Comparison of ENCODE assay signal across 9 mouse cellular contexts in the genomic region with DNA sequence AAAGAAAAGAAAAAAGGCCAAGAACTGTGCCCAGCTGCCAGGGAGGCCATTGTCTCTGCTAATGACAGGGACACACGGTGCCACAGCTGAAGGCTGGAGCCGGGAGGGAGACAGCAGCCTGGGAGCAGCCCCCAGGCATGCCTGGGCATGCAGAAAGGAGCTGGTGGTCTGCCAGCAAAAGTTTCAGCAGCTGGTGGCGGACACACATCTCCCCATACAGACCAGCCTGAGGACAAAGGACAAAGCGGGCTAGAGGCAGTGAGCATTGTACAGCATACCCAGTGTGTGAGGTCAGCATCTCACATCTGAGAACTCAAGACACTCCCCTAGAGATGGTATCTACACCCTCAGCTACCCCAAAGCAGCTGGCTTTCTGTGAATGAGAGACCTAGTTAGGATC. TPM values are rescaled to one million over a fixed set of nuclear protein-coding genes. Genes with fewer than 3 reads are reported as not detected.
A peak's percentile ranks its signal among the peaks of the same experiment; 100 is the strongest.
DNase-seq lines count a peak whose midpoint lies in the region; ATAC-seq and TF ChIP-seq lines count a peak whose summit lies in the region.
"Had no signal": no experiment of that assay in that cellular context is flagged by ENCODE, and none has a peak within 500 bp of the region (broad histone marks: within the 10 kb centered on the region; RNA-seq: fewer than 3 reads in every experiment).

No protein-coding gene starts in this region.

- no peaks in the 10 kb centered on the region for H3K9me3 ChIP-seq in G1E (replicated peaks)
- no peaks in the 10 kb centered on the region for H3K9me3 ChIP-seq in forebrain, embryonic 10.5 days
- H3K9me3 ChIP-seq in midbrain, embryonic 14.5 days (ENCODE audit: control insufficient read depth, low read length): no peaks in the 10 kb centered on the region
- H3K9me3 ChIP-seq: embryonic facial prominence, embryonic 13.5 days had no signal

- peaks cover 82% of the 10 kb centered on the region for H3K36me3 ChIP-seq in G1E (replicated peaks)
- H3K36me3 ChIP-seq in forebrain, embryonic 10.5 days (replicated peaks): 0 out of 2 replicates have a peak, but pooled peaks cover 5% of the 10 kb centered on the region
- 0 out of 2 replicates have a peak, but pooled peaks cover 8% of the 10 kb centered on the region for H3K36me3 ChIP-seq in midbrain, embryonic 14.5 days (ENCODE audit: control insufficient read depth, insufficient read depth, low read length)
- H3K36me3 ChIP-seq: embryonic facial prominence, embryonic 13.5 days had no signal

- peaks cover 27% of the 10 kb centered on the region for H3K4me1 ChIP-seq in G1E (ENCODE audit: insufficient read depth, low read depth, low read length)
- H3K4me1 ChIP-seq in forebrain, embryonic 10.5 days: peaks cover 27% of the 10 kb centered on the region
- H3K4me1 ChIP-seq in midbrain, embryonic 14.5 days (ENCODE audit: control insufficient read depth, insufficient read depth, low read length): peaks cover 13% of the 10 kb centered on the region; the same call in 1 of the 2 replicates

- no peaks in the 10 kb centered on the region for H3K27me3 ChIP-seq in G1E (ENCODE audit: insufficient read depth, low read length)
- no peaks in the 10 kb centered on the region for H3K27me3 ChIP-seq in forebrain, embryonic 10.5 days (ENCODE audit: poor library complexity, severe bottlenecking)
- no peaks in the 10 kb centered on the region for H3K27me3 ChIP-seq in midbrain, embryonic 14.5 days (ENCODE audit: control insufficient read depth, insufficient read depth, low read length)
- H3K27me3 ChIP-seq: embryonic facial prominence, embryonic 13.5 days had no signal

- no peak for TF ChIP-seq CTCF in G1E (IDR thresholded peaks at IDR 0.05; ENCODE audit: low read depth, low read length)

- no peak for ATAC-seq in G1E (ENCODE audit: extremely low read depth, insufficient number of reproducible peaks, low FRiP score, poor library complexity, severe bottlenecking)
- peak; percentile 57 for ATAC-seq in midbrain, embryonic 14.5 days (ENCODE audit: low FRiP score, low TSS enrichment)

- H3K4me3 ChIP-seq in G1E (ENCODE audit: low read depth, low read length): no peak overlapping the region; the same call in 1 of the 2 replicates
- no peak overlapping the region for H3K4me3 ChIP-seq in forebrain, embryonic 10.5 days
- H3K4me3 ChIP-seq in midbrain, embryonic 14.5 days (replicated peaks; ENCODE audit: low read depth, low read length): no peak overlapping the region
- H3K4me3 ChIP-seq: embryonic facial prominence, embryonic 13.5 days had no signal

- no peak overlapping the region for H3K9ac ChIP-seq in midbrain, embryonic 14.5 days (replicated peaks; ENCODE audit: low read length)
- H3K9ac ChIP-seq: embryonic facial prominence, embryonic 13.5 days had no signal

- H3K27ac ChIP-seq in forebrain, embryonic 10.5 days: peak overlapping the region; percentile 67
- H3K27ac ChIP-seq in midbrain, embryonic 14.5 days (replicated peaks; ENCODE audit: low read depth, low read length): peak overlapping the region; percentile 62; the same call in 1 of the 2 replicates
- H3K27ac ChIP-seq: embryonic facial prominence, embryonic 13.5 days had no signal

- intact Hi-C loops in left cerebral cortex, postnatal 10 days (cut with DNase I): loop anchor here (10.0 kb wide), 1 partner anchor 507 kb away; no protein-coding TSS in a partner anchor
- intact Hi-C loops in left cerebral cortex, postnatal 36 days (cut with DNase I): no loop called here

- WGBS in forebrain, embryonic 10.5 days: 71% methylated on average over 4 of the region's 4 CpGs
- WGBS in midbrain, embryonic 14.5 days: 31% methylated on average over 4 of the region's 4 CpGs

- DNase-seq in left cerebral cortex, postnatal 10 days (ENCODE audit: extremely low spot score in 1 of 2, low spot score in 2 of 2): peak; percentile 49 to 73
- no peak for DNase-seq in left cerebral cortex, postnatal 36 days (ENCODE audit: low spot score in 2 of 2)
- peak; percentile 22 for DNase-seq in G1E (ENCODE audit: low spot score)
- DNase-seq in forebrain, embryonic 10.5 days (ENCODE audit: extremely low spot score, low spot score): no peak
- peak; percentile 65 for DNase-seq in midbrain, embryonic 14.5 days
- DNase-seq in thymus, postnatal 0 days (ENCODE audit: low spot score): no peak
- DNase-seq in thymus, postnatal 14 days: no peak
- no peak for DNase-seq in kidney, postnatal 25 days

- no peak overlapping the region for H3K4me2 ChIP-seq in midbrain, embryonic 14.5 days (ENCODE audit: low read length)
- H3K4me2 ChIP-seq: embryonic facial prominence, embryonic 13.5 days had no signal

RNA-seq across cellular contexts. Expression of a gene that starts 37.5 kb away (rescaled TPM):
- 10 to 100 TPM; 57.3 to 61.3 TPM for total RNA-seq in left cerebral cortex, postnatal 10 days (2021)
- 10 to 100 TPM; 56.4 to 67.6 TPM for total RNA-seq in left cerebral cortex, postnatal 36 days (2021)
- 13.0 and 14.9 TPM in 2 replicates for total RNA-seq in G1E (2014; fragmentation: Nextera tagmentation)
- 36.2 and 36.5 TPM in 2 replicates for total RNA-seq in G1E (2017)
- 9.5 and 10.9 TPM in 2 replicates for polyA plus RNA-seq in G1E (2012)
- 15.6 and 16.7 TPM in 2 replicates for polyA plus RNA-seq in forebrain, embryonic 10.5 days (2016; fragmentation: Nextera tagmentation; extraction: Ambion mirVana)
- 31.1 and 36.5 TPM in 2 replicates for polyA plus RNA-seq in midbrain, embryonic 14.5 days (2014; fragmentation: Nextera tagmentation; extraction: Ambion mirVana)
- polyA plus RNA-seq in thymus, postnatal 0 days (2015; fragmentation: Nextera tagmentation; extraction: Ambion mirVana): 11.0 and 11.1 TPM in 2 replicates

Comparison
In these comparisons a context has a peak if more than half of its experiments do, and no peak if none do; other contexts are left out.
1. DNase-seq: peak in left cerebral cortex, postnatal 10 days (2 of 2), G1E (single experiment) and midbrain, embryonic 14.5 days (single experiment); none in left cerebral cortex, postnatal 36 days (0 of 2), forebrain, embryonic 10.5 days (single experiment), thymus, postnatal 0 days (single experiment), thymus, postnatal 14 days (single experiment) and kidney, postnatal 25 days (0 of 2).